Mouse (Mus musculus): ENCODE measurements around the gene Sorbs1.

- TF ChIP-seq HCFC1 (IDR thresholded peaks at IDR 0.05; ENCODE audit: borderline replicate concordance, insufficient read depth, low read length) (no peak), ZNF384 (IDR thresholded peaks at IDR 0.05; ENCODE audit: low read depth, low read length) (no peak), ZC3H11A (IDR thresholded peaks at IDR 0.05; ENCODE audit: borderline replicate concordance, low read depth, low read length) (no peak), MAFK (IDR thresholded peaks at IDR 0.05; ENCODE audit: insufficient read depth, low read depth, low read length) (no peak), CHD2 (IDR thresholded peaks at IDR 0.05; ENCODE audit: low read depth, low read length) (no peak)
Measured at GRCm38 (mm10) chr19:40469792-40470191, 43.8 kb downstream of the Sorbs1 start.

Measured in ES-E14 (cell line).